Mouse (Mus musculus) stomach, postnatal 0 days (tissue): ENCODE results near the gene Glp2r.

Experiments used
- CTCF ChIP-seq: IDR thresholded peaks from 2 replicates; pipeline ENCODE4 v1.5.1; 2016; ENCODE audit warnings: antibody characterized with exemption, low read depth, mild to moderate bottlenecking, moderate library complexity
- EP300 ChIP-seq: optimal IDR thresholded peaks from 2 replicates; pipeline ENCODE3; 2016; ENCODE audit warnings: antibody characterized with exemption

- no peak for TF ChIP-seq CTCF
- no peak for TF ChIP-seq EP300
Observed at GRCm38 (mm10) chr11:67668460-67669007, 102.4 kb downstream of the Glp2r start.
